Mouse (Mus musculus) neural tube, embryonic 11.5 days (tissue): ENCODE measurements around the gene Ndufa10. TPM values are rescaled to one million over a fixed set of nuclear protein-coding genes. Genes with fewer than 3 reads are reported as not detected.

Experiments used
- ATAC-seq: fragments of 200-750 bp; cut with Nextera tagmentation; 2 replicates; pipeline ENCODE4 v1.8.0; 2017; ENCODE audit warnings: moderate number of reproducible peaks, mild to moderate bottlenecking, moderate TSS enrichment, moderate library complexity; ENCODE audit not compliant: insufficient read depth, low FRiP score, low TSS enrichment
- DNase-seq: peaks from one replicate; pipeline ENCODE4 v3.0.0-alpha.2; 2015; ENCODE audit warnings: low spot score
- H3K27ac ChIP-seq: fragments of 300-500 bp; sonication (generic); 2 replicates; pipeline ENCODE4 v1.5.1; 2014; ENCODE audit warnings: low read depth, mild to moderate bottlenecking, low read length
- H3K27me3 ChIP-seq: fragments of 300-500 bp; sonication (generic); 2 replicates; pipeline ENCODE4 v1.6.1; 2014; ENCODE audit warnings: mild to moderate bottlenecking, low read length, mixed read lengths; ENCODE audit not compliant: control insufficient read depth, insufficient read depth
- H3K36me3 ChIP-seq: fragments of 300-500 bp; sonication (generic); 2 replicates; pipeline ENCODE4 v1.6.1; 2014; ENCODE audit warnings: mild to moderate bottlenecking, low read length, moderate library complexity, mixed read lengths; ENCODE audit not compliant: control insufficient read depth, insufficient read depth
- H3K4me1 ChIP-seq: fragments of 300-500 bp; sonication (generic); 2 replicates; pipeline ENCODE4 v1.6.1; 2014; ENCODE audit warnings: low read length, mixed read lengths; ENCODE audit not compliant: control insufficient read depth, insufficient read depth
- H3K4me2 ChIP-seq: fragments of 300-500 bp; sonication (generic); 2 replicates; pipeline ENCODE4 v1.6.1; 2014; ENCODE audit warnings: low read depth, mild to moderate bottlenecking, moderate library complexity
- H3K4me3 ChIP-seq: fragments of 300-500 bp; sonication (generic); 2 replicates; pipeline ENCODE4 v1.5.1; 2014; ENCODE audit warnings: low read depth, low read length
- H3K9ac ChIP-seq: fragments of 300-500 bp; sonication (generic); 2 replicates; pipeline ENCODE4 v1.6.1; 2014; ENCODE audit warnings: mild to moderate bottlenecking, low read length
- H3K9me3 ChIP-seq: fragments of 300-500 bp; sonication (generic); 2 replicates; pipeline ENCODE4 v1.6.1; 2016; ENCODE audit warnings: low read length; ENCODE audit not compliant: control insufficient read depth
- WGBS: fragments of 180-500 bp; shearing (Covaris S2); extraction: QIAGEN DNeasy Blood & Tissue Kit; methylation state at CpG from one replicate; pipeline ENCODE4 v1.1.7; 2014; 5-methylcytosine and 5-hydroxymethylcytosine counted together
- polyA plus RNA-seq: library from polyadenylated mRNA; unstranded; fragments of >200 nt; fragmentation: Nextera tagmentation; extraction: Ambion mirVana; gene quantifications from 2 replicates; pipeline ENCODE4 v1.2.1, GENCODE M21; 2014

The Ndufa10 gene
- polyA plus RNA-seq, 1 experiment from 2014 or later, result 296 TPM

GRCm38 (mm10) chr1:92437678-92438271 lies 35.9 kb downstream of the Ndufa10 start:
- Histone ChIP-seq H3K27ac (no peak overlapping the region), H3K9me3 (no peaks in the 10 kb centered on the region), H3K27me3 (no peaks in the 10 kb centered on the region), H3K4me2 (no peak overlapping the region), H3K4me1 (no peaks in the 10 kb centered on the region; the same call in 1 of the 2 replicates), H3K9ac (no peak overlapping the region), H3K4me3 (no peak overlapping the region), H3K36me3 (peaks cover 8% of the 10 kb centered on the region)
- 58% methylated on average over 9 of the region's 9 CpGs for WGBS
- no peak for ATAC-seq
- DNase-seq, result no peak

GRCm38 (mm10) chr1:92436831-92437321 lies 36.8 kb downstream of the Ndufa10 start:
- Histone ChIP-seq H3K9ac (no peak overlapping the region), H3K9me3 (no peaks in the 10 kb centered on the region), H3K27me3 (no peaks in the 10 kb centered on the region), H3K36me3 (peaks cover 8% of the 10 kb centered on the region), H3K4me1 (no peaks in the 10 kb centered on the region; the same call in 1 of the 2 replicates), H3K4me3 (no peak overlapping the region), H3K4me2 (no peak overlapping the region), H3K27ac (no peak overlapping the region)
- DNase-seq (no peak), ATAC-seq (no peak)
- 65% methylated on average over 4 of the region's 4 CpGs for WGBS

GRCm38 (mm10) chr1:92434986-92435385 lies 38.7 kb downstream of the Ndufa10 start:
- H3K36me3 ChIP-seq, result peaks cover 5% of the 10 kb centered on the region
- H3K4me1 ChIP-seq, result no peaks in the 10 kb centered on the region; the same call in 1 of the 2 replicates
- H3K9me3 ChIP-seq, result no peaks in the 10 kb centered on the region
- 92% methylated on average over 1 of the region's 1 CpGs for WGBS
- no peak overlapping the region for H3K4me2 ChIP-seq
- no peak for ATAC-seq
- H3K27ac ChIP-seq, result no peak overlapping the region
- H3K27me3 ChIP-seq, result no peaks in the 10 kb centered on the region
- H3K9ac ChIP-seq, result no peak overlapping the region
- no peak for DNase-seq
- H3K4me3 ChIP-seq, result no peak overlapping the region

- H3K4me1 ChIP-seq, result no peaks in the 10 kb centered on the region; the same call in 1 of the 2 replicates
- no peak for ATAC-seq
- H3K36me3 ChIP-seq, result no peaks in the 10 kb centered on the region
- WGBS, result 73% methylated on average over 9 of the region's 9 CpGs
- no peak for DNase-seq
- H3K9ac ChIP-seq, result no peak overlapping the region
- no peak overlapping the region for H3K4me3 ChIP-seq
- no peak overlapping the region for H3K27ac ChIP-seq
- H3K9me3 ChIP-seq, result no peaks in the 10 kb centered on the region
- no peaks in the 10 kb centered on the region for H3K27me3 ChIP-seq
- no peak overlapping the region for H3K4me2 ChIP-seq
These were observed 40.9 kb downstream of the Ndufa10 start for GRCm38 (mm10) chr1:92432791-92433190.

GRCm38 (mm10) chr1:92432098-92432497 lies 41.6 kb downstream of the Ndufa10 start:
- Histone ChIP-seq H3K4me3 (no peak overlapping the region), H3K27me3 (no peaks in the 10 kb centered on the region), H3K4me1 (no peaks in the 10 kb centered on the region), H3K9me3 (no peaks in the 10 kb centered on the region), H3K27ac (no peak overlapping the region), H3K36me3 (no peaks in the 10 kb centered on the region), H3K4me2 (no peak overlapping the region), H3K9ac (no peak overlapping the region)
- ATAC-seq, result no peak
- no peak for DNase-seq
- WGBS, result 44% methylated on average over 4 of the region's 4 CpGs

- ATAC-seq (no peak), DNase-seq (no peak)
- no peaks in the 10 kb centered on the region for H3K4me1 ChIP-seq
- H3K36me3 ChIP-seq, result no peaks in the 10 kb centered on the region
- H3K4me2 ChIP-seq, result no peak overlapping the region
- no peaks in the 10 kb centered on the region for H3K27me3 ChIP-seq
- no peak overlapping the region for H3K4me3 ChIP-seq
- 76% methylated on average over 3 of the region's 3 CpGs for WGBS
- H3K9me3 ChIP-seq, result no peaks in the 10 kb centered on the region
- H3K9ac ChIP-seq, result no peak overlapping the region
- no peak overlapping the region for H3K27ac ChIP-seq
These were observed 42.2 kb downstream of the Ndufa10 start for GRCm38 (mm10) chr1:92431420-92431819.

- WGBS, result 100% methylated on average over 1 of the region's 1 CpGs
- no peak for ATAC-seq
- H3K36me3 ChIP-seq, result no peaks in the 10 kb centered on the region
- H3K27me3 ChIP-seq, result no peaks in the 10 kb centered on the region
- DNase-seq, result no peak
- no peak overlapping the region for H3K4me3 ChIP-seq
- no peak overlapping the region for H3K9ac ChIP-seq
- no peaks in the 10 kb centered on the region for H3K4me1 ChIP-seq
- no peak overlapping the region for H3K4me2 ChIP-seq
- H3K9me3 ChIP-seq, result no peaks in the 10 kb centered on the region
- H3K27ac ChIP-seq, result no peak overlapping the region
These were observed 42.7 kb downstream of the Ndufa10 start for GRCm38 (mm10) chr1:92430991-92431390.

- Histone ChIP-seq H3K4me1 (no peaks in the 10 kb centered on the region), H3K27me3 (no peaks in the 10 kb centered on the region), H3K4me2 (no peak overlapping the region), H3K27ac (no peak overlapping the region), H3K9me3 (no peaks in the 10 kb centered on the region), H3K4me3 (no peak overlapping the region), H3K36me3 (no peaks in the 10 kb centered on the region), H3K9ac (no peak overlapping the region)
- ATAC-seq (no peak), DNase-seq (no peak)
- 66% methylated on average over 7 of the region's 7 CpGs for WGBS
These were observed 48.9 kb downstream of the Ndufa10 start for GRCm38 (mm10) chr1:92424714-92425113.

- 0 out of 2 replicates have a peak, but pooled peaks cover 3% of the 10 kb centered on the region for H3K4me1 ChIP-seq
- 85% methylated on average over 5 of the region's 5 CpGs for WGBS
- H3K27me3 ChIP-seq, result no peaks in the 10 kb centered on the region
- H3K36me3 ChIP-seq, result no peaks in the 10 kb centered on the region
- H3K4me3 ChIP-seq, result no peak overlapping the region
- no peak overlapping the region for H3K27ac ChIP-seq
- DNase-seq (peak; percentile 15), ATAC-seq (no peak)
- H3K4me2 ChIP-seq, result no peak overlapping the region
- H3K9ac ChIP-seq, result no peak overlapping the region
- H3K9me3 ChIP-seq, result no peaks in the 10 kb centered on the region
These were observed 68.5 kb downstream of the Ndufa10 start for GRCm38 (mm10) chr1:92405131-92405530.
